Mouse (Mus musculus): ENCODE measurements around the gene Itprip. TPM values are rescaled to one million over a fixed set of nuclear protein-coding genes. Genes with fewer than 3 reads are reported as not detected.

Gene Itprip
- polyA plus RNA-seq, 1 experiment from 2014 or later, result 13.2 TPM

DNA sequence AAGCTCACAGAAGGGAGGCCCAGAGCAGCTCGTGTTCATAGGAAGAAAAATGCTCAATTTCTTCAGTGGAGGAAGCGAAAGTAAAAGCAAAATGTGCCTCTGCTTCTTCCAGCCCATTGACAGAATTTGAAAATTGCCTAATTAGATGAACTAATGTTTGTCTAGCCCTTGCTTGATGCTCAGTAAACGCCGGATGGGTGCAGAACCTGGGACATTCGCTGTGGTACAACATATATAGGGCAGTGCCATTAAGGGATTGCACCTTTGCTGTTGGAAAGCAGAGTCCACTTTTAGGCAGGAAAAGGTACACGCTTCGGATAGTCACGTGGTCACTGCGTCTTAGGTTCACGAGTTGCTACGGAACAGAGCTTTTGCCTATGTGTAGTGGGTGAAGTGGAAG is 17.4 kb upstream of the Itprip start:
- Histone ChIP-seq H3K9ac (ENCODE audit: low read length) (no peak overlapping the region), H3K4me3 (ENCODE audit: low read depth, low read length) (no peak overlapping the region), H3K4me1 (ENCODE audit: control insufficient read depth, insufficient read depth, low read length) (peaks cover 4% of the 10 kb centered on the region; the same call in 1 of the 2 replicates), H3K27ac (ENCODE audit: low read depth, low read length) (no peak overlapping the region), H3K4me2 (no peak overlapping the region), H3K9me3 (ENCODE audit: control insufficient read depth, low read length) (no peaks in the 10 kb centered on the region), H3K27me3 (ENCODE audit: control insufficient read depth, insufficient read depth, low read length) (no peaks in the 10 kb centered on the region), H3K36me3 (ENCODE audit: control insufficient read depth, insufficient read depth, low read length) (no peaks in the 10 kb centered on the region)
- no peak for ATAC-seq (ENCODE audit: low FRiP score)
- peak; percentile 69 for DNase-seq (ENCODE audit: low spot score, missing footprints)
- WGBS, result 94% methylated on average over 11 of the region's 11 CpGs

GRCm38 (mm10) chr19:47935530-47935929 is 16.4 kb upstream of the Itprip start:
- ATAC-seq (ENCODE audit: low FRiP score) (no peak), DNase-seq (ENCODE audit: low spot score, missing footprints) (peak; percentile 65)
- H3K4me3 ChIP-seq (ENCODE audit: low read depth, low read length), result no peak overlapping the region
- H3K27ac ChIP-seq (ENCODE audit: low read depth, low read length), result no peak overlapping the region
- H3K36me3 ChIP-seq (ENCODE audit: control insufficient read depth, insufficient read depth, low read length), result no peaks in the 10 kb centered on the region
- H3K4me1 ChIP-seq (ENCODE audit: control insufficient read depth, insufficient read depth, low read length), result peaks cover 4% of the 10 kb centered on the region; the same call in 1 of the 2 replicates
- no peak overlapping the region for H3K4me2 ChIP-seq
- 85% methylated on average over 6 of the region's 6 CpGs for WGBS
- H3K9me3 ChIP-seq (ENCODE audit: control insufficient read depth, low read length), result no peaks in the 10 kb centered on the region
- no peaks in the 10 kb centered on the region for H3K27me3 ChIP-seq (ENCODE audit: control insufficient read depth, insufficient read depth, low read length)
- no peak overlapping the region for H3K9ac ChIP-seq (ENCODE audit: low read length)

DNA sequence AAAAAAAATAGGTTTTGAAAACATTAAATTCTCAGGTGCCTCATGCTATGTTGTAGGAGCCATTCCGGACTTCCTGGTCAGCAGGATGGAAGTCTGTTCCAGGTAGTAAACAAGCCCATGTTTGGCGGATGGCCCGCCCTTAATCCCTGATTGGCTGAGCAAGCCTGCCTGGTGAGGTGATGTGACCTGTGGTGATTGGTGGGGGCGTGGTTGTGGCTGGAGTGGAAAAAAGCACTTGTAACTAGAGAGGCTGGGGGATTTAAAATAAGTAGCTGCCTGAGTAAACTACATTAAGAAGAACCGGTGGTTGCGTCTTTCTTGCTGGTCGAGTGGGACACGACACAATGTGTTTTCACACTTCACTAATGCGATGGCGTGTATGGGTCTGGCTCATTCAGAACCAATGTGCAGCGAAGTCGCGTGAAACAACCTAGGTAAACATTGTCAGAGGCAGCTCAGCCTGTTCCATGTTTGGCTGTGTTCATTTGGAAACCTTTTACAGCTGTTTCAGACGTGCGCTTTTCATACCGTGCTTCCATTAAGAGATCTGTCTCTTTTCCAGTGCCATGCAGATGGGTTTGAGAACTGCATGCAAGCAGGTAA is 15.6 kb upstream of the Itprip start:
- ATAC-seq (ENCODE audit: low FRiP score) (no peak), DNase-seq (ENCODE audit: low spot score, missing footprints) (peak; percentile 56)
- 78% methylated on average over 16 of the region's 16 CpGs for WGBS
- Histone ChIP-seq H3K9ac (ENCODE audit: low read length) (no peak overlapping the region), H3K4me3 (ENCODE audit: low read depth, low read length) (no peak overlapping the region), H3K4me2 (no peak overlapping the region), H3K27ac (ENCODE audit: low read depth, low read length) (no peak overlapping the region), H3K36me3 (ENCODE audit: control insufficient read depth, insufficient read depth, low read length) (no peaks in the 10 kb centered on the region), H3K27me3 (ENCODE audit: control insufficient read depth, insufficient read depth, low read length) (no peaks in the 10 kb centered on the region), H3K4me1 (ENCODE audit: control insufficient read depth, insufficient read depth, low read length) (peaks cover 4% of the 10 kb centered on the region; the same call in 1 of the 2 replicates), H3K9me3 (ENCODE audit: control insufficient read depth, low read length) (no peaks in the 10 kb centered on the region)

GRCm38 (mm10) chr19:47934146-47934545 is 15.0 kb upstream of the Itprip start:
- no peaks in the 10 kb centered on the region for H3K9me3 ChIP-seq (ENCODE audit: control insufficient read depth, low read length)
- H3K9ac ChIP-seq (ENCODE audit: low read length), result no peak overlapping the region
- H3K27me3 ChIP-seq (ENCODE audit: control insufficient read depth, insufficient read depth, low read length), result no peaks in the 10 kb centered on the region
- H3K4me3 ChIP-seq (ENCODE audit: low read depth, low read length), result no peak overlapping the region
- ATAC-seq (ENCODE audit: low FRiP score) (no peak), DNase-seq (ENCODE audit: low spot score, missing footprints) (no peak)
- no peaks in the 10 kb centered on the region for H3K36me3 ChIP-seq (ENCODE audit: control insufficient read depth, insufficient read depth, low read length)
- no peak overlapping the region for H3K4me2 ChIP-seq
- WGBS, result 90% methylated on average over 8 of the region's 8 CpGs
- peaks cover 4% of the 10 kb centered on the region; the same call in 1 of the 2 replicates for H3K4me1 ChIP-seq (ENCODE audit: control insufficient read depth, insufficient read depth, low read length)
- no peak overlapping the region for H3K27ac ChIP-seq (ENCODE audit: low read depth, low read length)

DNA sequence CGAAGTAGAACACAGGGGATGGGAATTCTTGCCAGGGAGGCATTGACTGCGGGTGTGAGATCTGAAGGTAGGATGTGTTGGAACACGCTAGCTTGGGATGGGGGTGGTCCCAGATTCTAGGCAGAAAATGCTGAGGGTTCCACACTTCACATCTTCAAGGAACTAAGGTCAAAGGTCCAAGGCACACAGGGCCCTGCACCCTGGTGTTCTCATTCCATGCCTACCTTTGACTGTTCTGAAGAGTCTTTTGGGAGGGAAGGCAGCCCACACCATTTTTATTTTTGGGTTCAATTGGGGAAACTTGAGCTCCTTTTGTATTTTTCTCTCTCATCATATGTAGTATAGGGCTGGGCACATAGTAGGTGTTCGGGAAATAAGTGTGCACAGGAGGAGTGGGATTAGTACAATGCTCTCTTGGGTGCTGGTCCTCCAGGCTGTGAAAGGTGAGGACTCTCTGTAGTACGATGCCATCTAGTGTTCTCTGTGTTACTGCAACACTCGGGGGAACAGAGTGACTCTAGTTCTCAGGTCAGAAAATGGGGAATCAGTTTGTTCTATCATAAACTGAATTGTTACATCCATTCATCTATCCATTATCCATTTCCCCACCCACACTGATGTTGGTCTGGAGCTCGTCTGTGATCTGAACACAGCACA is 13.0 kb upstream of the Itprip start:
- H3K4me1 ChIP-seq (ENCODE audit: control insufficient read depth, insufficient read depth, low read length), result no peaks in the 10 kb centered on the region
- DNase-seq (ENCODE audit: low spot score, missing footprints), result peak; percentile 82
- H3K9ac ChIP-seq (ENCODE audit: low read length), result no peak overlapping the region
- H3K4me2 ChIP-seq, result no peak overlapping the region
- peak; percentile 82 for ATAC-seq (ENCODE audit: low FRiP score)
- no peak overlapping the region for H3K27ac ChIP-seq (ENCODE audit: low read depth, low read length)
- H3K36me3 ChIP-seq (ENCODE audit: control insufficient read depth, insufficient read depth, low read length), result no peaks in the 10 kb centered on the region
- no peaks in the 10 kb centered on the region for H3K27me3 ChIP-seq (ENCODE audit: control insufficient read depth, insufficient read depth, low read length)
- H3K4me3 ChIP-seq (ENCODE audit: low read depth, low read length), result no peak overlapping the region
- H3K9me3 ChIP-seq (ENCODE audit: control insufficient read depth, low read length), result no peaks in the 10 kb centered on the region
- 48% methylated on average over 7 of the region's 7 CpGs for whole genome bisulfite sequencing

- H3K9ac ChIP-seq (ENCODE audit: low read length), result no peak overlapping the region
- no peaks in the 10 kb centered on the region for H3K27me3 ChIP-seq (ENCODE audit: control insufficient read depth, insufficient read depth, low read length)
- H3K4me1 ChIP-seq (ENCODE audit: control insufficient read depth, insufficient read depth, low read length), result no peaks in the 10 kb centered on the region
- no peaks in the 10 kb centered on the region for H3K9me3 ChIP-seq (ENCODE audit: control insufficient read depth, low read length)
- 87% methylated on average over 4 of the region's 4 CpGs for WGBS
- DNase-seq (ENCODE audit: low spot score, missing footprints) (no peak), ATAC-seq (ENCODE audit: low FRiP score) (no peak)
- H3K27ac ChIP-seq (ENCODE audit: low read depth, low read length), result no peak overlapping the region
- H3K4me2 ChIP-seq, result no peak overlapping the region
- H3K4me3 ChIP-seq (ENCODE audit: low read depth, low read length), result no peak overlapping the region
- no peaks in the 10 kb centered on the region for H3K36me3 ChIP-seq (ENCODE audit: control insufficient read depth, insufficient read depth, low read length)
Observed at GRCm38 (mm10) chr19:47929043-47929442, 9.9 kb upstream of the Itprip start.

GRCm38 (mm10) chr19:47927032-47927431 is 7.9 kb upstream of the Itprip start:
- no peaks in the 10 kb centered on the region for H3K36me3 ChIP-seq (ENCODE audit: control insufficient read depth, insufficient read depth, low read length)
- H3K9me3 ChIP-seq (ENCODE audit: control insufficient read depth, low read length), result no peaks in the 10 kb centered on the region
- no peaks in the 10 kb centered on the region for H3K27me3 ChIP-seq (ENCODE audit: control insufficient read depth, insufficient read depth, low read length)
- 88% methylated on average over 2 of the region's 2 CpGs for WGBS
- no peak overlapping the region for H3K4me2 ChIP-seq
- H3K27ac ChIP-seq (ENCODE audit: low read depth, low read length), result no peak overlapping the region
- no peak overlapping the region for H3K4me3 ChIP-seq (ENCODE audit: low read depth, low read length)
- ATAC-seq (ENCODE audit: low FRiP score), result no peak
- DNase-seq (ENCODE audit: low spot score, missing footprints), result peak; percentile 69
- H3K4me1 ChIP-seq (ENCODE audit: control insufficient read depth, insufficient read depth, low read length), result no peaks in the 10 kb centered on the region
- H3K9ac ChIP-seq (ENCODE audit: low read length), result no peak overlapping the region

DNA sequence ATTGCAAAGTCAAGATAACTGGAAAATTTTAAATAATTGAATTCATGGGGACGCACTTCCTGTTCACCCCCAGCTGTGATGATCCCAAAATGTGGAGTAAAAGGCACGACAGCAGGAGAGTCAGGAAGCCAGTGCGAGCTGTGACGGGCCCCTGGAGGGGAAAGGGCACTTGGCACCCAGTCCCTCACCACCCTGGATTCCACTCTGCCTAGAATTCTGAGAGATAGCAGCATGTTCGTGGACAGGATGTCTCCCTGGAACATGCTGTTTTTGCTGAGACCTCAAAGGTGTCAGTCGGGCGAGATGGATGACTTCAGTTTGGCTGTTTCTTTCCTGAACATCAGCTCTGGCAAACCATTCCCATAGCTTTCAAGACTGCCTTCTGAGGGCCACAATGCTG is 6.7 kb upstream of the Itprip start:
- peak; percentile 10 for DNase-seq (ENCODE audit: low spot score, missing footprints)
- Histone ChIP-seq H3K4me2 (no peak overlapping the region), H3K9me3 (ENCODE audit: control insufficient read depth, low read length) (no peaks in the 10 kb centered on the region), H3K27me3 (ENCODE audit: control insufficient read depth, insufficient read depth, low read length) (no peaks in the 10 kb centered on the region), H3K9ac (ENCODE audit: low read length) (no peak overlapping the region), H3K4me3 (ENCODE audit: low read depth, low read length) (no peak overlapping the region), H3K36me3 (ENCODE audit: control insufficient read depth, insufficient read depth, low read length) (no peaks in the 10 kb centered on the region), H3K4me1 (ENCODE audit: control insufficient read depth, insufficient read depth, low read length) (no peaks in the 10 kb centered on the region), H3K27ac (ENCODE audit: low read depth, low read length) (no peak overlapping the region)
- ATAC-seq (ENCODE audit: low FRiP score), result no peak
- 86% methylated on average over 7 of the region's 7 CpGs for WGBS

DNA sequence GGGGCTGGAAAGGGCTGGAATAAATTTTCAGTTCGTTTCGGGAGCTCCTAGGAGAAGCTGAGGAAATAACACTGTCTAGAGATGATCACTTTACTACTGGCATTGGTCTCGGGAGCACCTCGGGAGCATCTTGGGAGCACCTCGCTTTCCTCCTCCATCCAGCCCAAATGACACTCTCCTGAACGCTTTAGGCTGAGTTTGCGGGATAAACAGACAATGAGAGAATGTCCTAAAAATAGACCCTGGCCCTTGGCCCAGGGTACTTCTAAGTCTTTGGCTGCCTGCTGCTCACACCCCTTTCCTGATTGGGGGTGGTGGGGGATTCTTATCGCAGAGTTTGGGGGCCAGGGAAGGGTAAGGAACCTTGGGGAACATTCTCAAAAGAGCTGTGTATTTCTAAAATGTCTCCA is 872 bp upstream of the Itprip start:
- 0 out of 2 replicates have a peak overlapping the region, but pooled peaks have one; percentile 84 for H3K27ac ChIP-seq (ENCODE audit: low read depth, low read length)
- WGBS, result 14% methylated on average over 8 of the region's 8 CpGs
- H3K9ac ChIP-seq (ENCODE audit: low read length), result peak overlapping the region; percentile 90; the same call in 1 of the 2 replicates
- H3K4me1 ChIP-seq (ENCODE audit: control insufficient read depth, insufficient read depth, low read length), result peaks cover 21% of the 10 kb centered on the region
- peak overlapping the region; percentile 74 for H3K4me2 ChIP-seq
- H3K36me3 ChIP-seq (ENCODE audit: control insufficient read depth, insufficient read depth, low read length), result no peaks in the 10 kb centered on the region
- H3K4me3 ChIP-seq (ENCODE audit: low read depth, low read length), result peak overlapping the region; percentile 68
- no peak for DNase-seq (ENCODE audit: low spot score, missing footprints)
- H3K27me3 ChIP-seq (ENCODE audit: control insufficient read depth, insufficient read depth, low read length), result no peaks in the 10 kb centered on the region
- ATAC-seq (ENCODE audit: low FRiP score), result peak; percentile 35
- H3K9me3 ChIP-seq (ENCODE audit: control insufficient read depth, low read length), result no peaks in the 10 kb centered on the region

All from midbrain, embryonic 11.5 days (tissue).